Mouse (Mus musculus) ovary, postnatal 14 days (tissue): Measurements from ENCODE around the gene Nyap2.
A peak's percentile ranks its signal among the peaks of the same experiment; 100 is the strongest.

Experiments used
- DNase-seq: peaks from one replicate; pipeline ENCODE4 v3.0.0; 2022; ENCODE audit warnings: low spot score

The Nyap2 gene

DNA sequence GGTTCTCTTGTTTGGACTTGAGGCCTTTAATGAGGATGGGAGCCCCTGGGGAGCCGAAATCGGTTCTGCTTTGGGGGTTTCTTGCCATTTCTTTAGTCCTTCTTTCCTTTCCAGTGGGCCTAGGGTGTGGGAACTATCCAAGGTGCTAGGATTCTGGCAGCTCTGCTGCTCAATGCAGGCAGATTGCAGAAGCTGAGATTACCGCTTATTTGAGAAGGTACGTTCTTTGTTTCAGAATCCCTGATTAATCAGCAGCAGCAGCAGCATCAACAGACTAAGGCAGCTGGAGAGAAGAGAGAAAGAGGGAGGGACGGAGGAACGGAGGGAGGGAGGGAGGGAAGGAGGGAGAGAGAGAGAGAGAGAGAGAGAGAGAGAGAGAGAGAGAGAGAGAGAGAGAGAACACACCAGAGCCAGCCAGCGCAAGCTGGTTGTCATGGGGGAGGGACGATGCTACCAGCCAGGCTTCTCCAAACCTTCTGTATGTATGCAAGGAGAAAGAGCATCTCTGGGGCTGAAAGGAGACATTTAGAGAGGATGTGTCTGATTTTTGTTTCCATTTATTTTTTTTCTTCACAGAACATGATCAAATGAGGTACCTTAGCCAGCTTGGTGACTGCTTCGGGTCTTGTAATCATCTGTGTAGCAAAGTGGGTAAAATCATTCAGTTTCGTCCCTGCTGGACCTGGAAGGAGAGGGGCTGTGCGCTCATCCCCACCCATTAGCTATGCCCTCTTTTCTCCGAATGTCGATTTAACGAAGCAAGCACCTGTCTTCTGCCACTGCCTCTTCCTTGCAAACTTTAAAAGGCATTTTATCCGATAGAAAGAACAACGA is at the start of gene Nyap2:
Gene Nyap2 (plus strand): TSS at position 120 of the 834 bp plus-strand sequence.
- DNase-seq, result peak; percentile 3

GRCm38 (mm10) chr1:81042907-81043868 is 33.6 kb upstream of the Nyap2 start:
- DNase-seq, result no peak

GRCm38 (mm10) chr1:81058340-81058739 is 18.4 kb upstream of the Nyap2 start:
- DNase-seq, result no peak

DNA sequence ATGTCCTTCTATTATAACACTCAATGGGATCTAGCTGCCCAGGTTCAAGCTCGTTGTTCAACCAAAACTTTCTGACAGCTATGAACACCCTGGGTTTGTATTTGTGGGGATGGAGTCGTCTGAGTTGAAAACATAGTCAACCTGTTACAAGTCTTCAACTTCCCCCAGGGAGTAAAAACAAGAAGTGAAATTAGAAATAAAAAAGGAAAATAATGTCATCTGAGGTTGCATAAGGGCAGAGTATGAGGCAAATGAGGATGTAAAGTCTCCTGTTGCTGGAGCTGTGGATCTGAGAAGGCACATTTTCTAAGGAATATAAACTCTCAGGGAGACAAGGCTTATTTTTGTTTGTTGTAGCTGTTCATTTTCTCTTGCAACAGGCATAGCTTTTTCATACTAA is 17.9 kb upstream of the Nyap2 start:
- DNase-seq, result no peak

- no peak for DNase-seq
Measured at GRCm38 (mm10) chr1:81062811-81063210, 13.9 kb upstream of the Nyap2 start.

GRCm38 (mm10) chr1:81076259-81076658 is 491 bp upstream of the Nyap2 start:
- DNase-seq, result no peak

DNA sequence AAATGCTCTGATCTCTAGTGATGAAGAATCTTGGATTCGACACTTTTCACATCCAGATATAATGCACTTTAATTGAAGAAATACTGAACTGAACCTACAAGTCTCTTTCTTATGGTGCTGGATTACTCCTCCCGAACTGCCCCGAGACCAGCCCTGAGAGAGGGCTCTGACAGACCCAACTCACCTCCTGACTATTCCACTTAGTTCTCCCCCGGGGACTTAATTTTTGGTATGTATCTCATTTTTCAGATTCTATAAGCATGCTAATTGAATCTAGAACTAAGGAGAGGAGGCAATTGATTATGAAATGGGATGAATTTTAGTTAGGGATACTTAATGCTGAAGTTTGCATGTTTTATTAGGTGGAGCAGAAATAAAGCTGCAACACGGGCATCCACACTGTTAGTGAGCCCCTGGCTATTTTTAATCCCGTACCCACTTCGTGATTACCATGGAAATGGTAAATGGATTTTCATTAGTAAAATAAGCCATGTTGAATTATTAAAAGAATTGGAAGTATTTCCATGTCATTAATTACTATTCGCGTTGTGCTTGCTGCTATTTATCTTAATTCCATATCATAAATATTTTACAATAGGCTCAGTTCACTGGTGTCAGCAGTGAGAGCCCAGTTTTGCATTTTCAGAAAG is 1.0 kb downstream of the Nyap2 start:
- no peak for DNase-seq

DNA sequence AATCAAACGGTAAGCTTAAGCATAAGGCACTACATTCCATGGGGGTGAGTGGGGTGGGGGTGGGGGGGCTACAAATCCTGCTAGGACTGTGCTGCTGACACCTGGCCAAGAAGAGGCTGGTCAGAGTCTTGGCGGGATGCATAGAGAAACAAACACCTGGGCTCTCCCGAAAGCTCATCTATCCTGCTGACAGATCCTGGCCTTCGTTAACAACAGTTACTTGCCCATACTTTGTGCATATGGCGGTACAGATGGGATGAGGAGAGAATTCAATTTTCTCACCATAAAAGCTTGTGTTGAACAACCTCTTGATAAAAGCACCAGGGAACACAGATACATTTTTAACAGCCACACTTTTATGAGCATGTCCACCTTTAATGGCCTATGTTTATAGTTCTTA is 10.7 kb downstream of the Nyap2 start:
- no peak for DNase-seq

- DNase-seq, result no peak
Measured at GRCm38 (mm10) chr1:81090400-81090799, 13.7 kb downstream of the Nyap2 start.

DNA sequence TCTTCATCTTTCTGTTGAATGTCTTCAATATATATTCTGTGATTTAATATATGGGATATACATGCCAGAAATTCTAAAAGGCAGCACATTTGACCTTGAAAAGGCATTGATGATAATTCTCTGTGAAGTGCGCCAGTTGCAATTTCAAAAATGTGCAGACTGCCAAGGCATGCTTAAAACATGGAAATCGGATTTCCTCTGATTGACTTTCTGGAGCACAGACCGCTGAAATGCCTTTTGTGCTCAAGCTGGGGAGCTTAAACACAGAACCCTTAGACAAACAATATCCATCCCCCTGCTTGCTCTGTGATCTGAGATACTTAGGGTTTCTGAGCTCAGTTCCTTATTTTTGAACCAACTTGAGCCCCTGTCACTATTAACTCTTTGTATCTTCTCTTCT is 14.2 kb downstream of the Nyap2 start:
- no peak for DNase-seq

DNA sequence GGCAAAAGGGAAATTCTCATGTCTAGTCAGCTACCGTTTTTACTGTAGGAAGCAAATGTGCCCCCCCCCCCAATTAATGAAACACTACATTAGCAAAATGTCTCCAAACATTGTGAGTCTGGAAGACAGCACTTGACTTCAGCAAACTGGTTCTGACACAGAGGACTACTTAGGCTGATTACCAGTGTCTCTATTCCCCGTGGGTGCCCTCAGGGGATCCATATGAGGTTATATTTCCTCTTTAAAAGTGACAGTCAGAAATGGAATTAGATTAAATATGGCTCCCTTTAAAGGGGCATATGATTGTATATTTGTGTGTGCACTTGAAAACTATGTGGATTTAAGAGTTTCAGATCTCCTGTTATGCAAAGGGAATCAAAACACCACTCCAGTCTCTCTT is 15.3 kb downstream of the Nyap2 start:
- no peak for DNase-seq

DNA sequence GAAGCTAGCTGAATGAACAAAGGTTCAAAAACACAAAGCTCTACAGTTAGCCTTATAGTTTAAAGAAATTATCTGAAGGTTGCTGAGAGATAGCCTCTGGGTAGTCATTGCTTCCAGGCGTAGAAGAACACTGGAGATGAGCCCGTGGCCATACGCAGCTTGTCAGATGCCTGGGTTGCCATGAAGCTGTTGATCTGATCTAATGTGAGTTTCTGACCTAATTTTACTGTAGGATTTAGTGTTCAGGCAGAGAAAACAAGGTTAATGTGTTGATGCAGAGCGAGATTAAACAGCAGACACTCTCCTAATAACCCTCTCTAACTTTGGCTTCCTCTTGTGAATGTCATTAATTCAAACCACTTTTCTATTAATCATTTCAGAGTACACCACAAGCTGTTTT is 16.1 kb downstream of the Nyap2 start:
- no peak for DNase-seq

- DNase-seq, result no peak
Measured at GRCm38 (mm10) chr1:81098950-81099349, 22.2 kb downstream of the Nyap2 start.

GRCm38 (mm10) chr1:81101749-81102148 is 25.0 kb downstream of the Nyap2 start:
- DNase-seq, result no peak

GRCm38 (mm10) chr1:81119732-81120131 is 43.0 kb downstream of the Nyap2 start:
- DNase-seq, result no peak

- DNase-seq, result no peak
Measured at GRCm38 (mm10) chr1:81132007-81132712, 55.4 kb downstream of the Nyap2 start.

GRCm38 (mm10) chr1:81143855-81144254 is 67.1 kb downstream of the Nyap2 start:
- no peak for DNase-seq

DNA sequence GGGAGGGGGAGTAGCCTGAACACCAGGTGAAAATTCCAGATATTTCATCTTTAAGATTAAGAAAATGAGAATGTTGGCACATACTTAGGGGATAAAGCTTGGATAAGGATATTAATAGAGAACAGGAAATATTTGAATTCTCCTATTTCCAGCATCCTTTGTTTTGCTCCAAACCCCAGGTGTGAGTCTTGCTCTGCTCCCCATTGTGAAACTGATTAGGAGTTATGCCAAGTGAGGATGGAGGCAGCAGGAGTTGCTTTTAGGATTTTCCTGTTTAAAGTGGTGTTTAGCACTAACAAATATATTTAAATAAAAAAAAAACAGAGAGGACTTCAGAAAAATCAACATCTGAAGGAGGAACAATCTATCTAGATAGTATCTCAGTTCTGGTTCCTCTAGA is 68.8 kb downstream of the Nyap2 start:
- DNase-seq, result no peak

- DNase-seq, result no peak
Measured at GRCm38 (mm10) chr1:81169245-81169644, 92.5 kb downstream of the Nyap2 start.

DNA sequence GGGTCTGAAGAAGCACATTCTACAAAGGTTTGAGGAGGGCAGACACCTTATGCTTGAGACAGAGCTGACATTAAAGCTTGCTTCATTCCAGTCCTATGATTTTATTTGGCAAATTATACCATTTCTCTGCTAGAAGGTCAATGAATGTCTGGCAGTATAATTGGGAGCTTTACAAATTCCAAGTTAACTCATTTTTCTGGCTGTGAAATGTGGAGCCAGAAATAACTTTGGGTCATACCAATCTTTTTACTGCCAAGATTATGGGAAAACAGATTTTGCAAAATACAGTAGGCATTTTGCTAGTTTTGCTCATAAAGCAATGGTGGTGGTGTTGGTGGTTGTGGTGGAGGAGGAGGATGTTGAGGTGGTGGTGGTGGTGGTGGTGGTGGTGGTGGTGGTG is 96.0 kb downstream of the Nyap2 start:
- DNase-seq, result no peak

- no peak for DNase-seq
Measured at GRCm38 (mm10) chr1:81173303-81173702, 96.6 kb downstream of the Nyap2 start.

DNA sequence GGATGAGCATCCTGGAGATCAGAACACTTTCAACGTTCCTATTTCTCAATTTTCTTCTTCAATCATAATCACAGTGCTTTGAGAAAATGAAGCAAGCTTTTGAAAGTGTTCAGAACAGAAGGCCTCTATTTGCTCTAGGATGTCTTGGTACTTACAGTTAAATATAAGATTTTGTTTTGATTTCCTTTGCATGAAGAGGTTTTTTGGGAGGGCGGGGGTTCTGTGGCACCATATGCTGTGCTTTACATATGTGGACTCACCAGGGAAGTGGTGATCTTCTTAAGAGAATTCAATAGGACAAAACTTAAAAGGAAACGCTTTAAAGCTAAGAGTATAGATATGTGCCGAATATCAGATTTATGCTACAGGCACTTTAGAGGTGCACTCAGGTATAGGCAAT is 103.0 kb downstream of the Nyap2 start:
- DNase-seq, result no peak
